Mouse (Mus musculus) liver, embryonic 15.5 days (tissue): ENCODE results near the gene Lrch1. TPM values are rescaled to one million over a fixed set of nuclear protein-coding genes. Genes with fewer than 3 reads are reported as not detected.

Experiments
- ATAC-seq: fragments of 200-750 bp; cut with Nextera tagmentation; 2 replicates; pipeline ENCODE4 v1.8.0; 2017; ENCODE audit warnings: moderate number of reproducible peaks, mild to moderate bottlenecking, moderate library complexity; ENCODE audit not compliant: insufficient read depth
- H3K27ac ChIP-seq: fragments of 300-500 bp; sonication (generic); replicated peaks from 2 replicates; pipeline ENCODE4 v1.5.1; 2015; ENCODE audit warnings: mild to moderate bottlenecking, inconsistent platforms
- H3K27me3 ChIP-seq: fragments of 300-500 bp; sonication (generic); 2 replicates; pipeline ENCODE4 v1.6.1; 2015; ENCODE audit warnings: mild to moderate bottlenecking, inconsistent platforms
- H3K36me3 ChIP-seq: fragments of 300-500 bp; sonication (generic); replicated peaks from 2 replicates; pipeline ENCODE4 v1.6.1; 2015; ENCODE audit warnings: moderate library complexity, mild to moderate bottlenecking, inconsistent platforms
- H3K4me1 ChIP-seq: fragments of 300-500 bp; sonication (generic); replicated peaks from 2 replicates; pipeline ENCODE4 v1.6.1; 2015; ENCODE audit warnings: inconsistent platforms
- H3K4me2 ChIP-seq: fragments of 300-500 bp; sonication (generic); 2 replicates; pipeline ENCODE4 v1.6.1; 2015; ENCODE audit warnings: moderate library complexity, mild to moderate bottlenecking, inconsistent platforms
- H3K4me3 ChIP-seq: fragments of 300-500 bp; sonication (generic); replicated peaks from 2 replicates; pipeline ENCODE4 v1.5.1; 2015; ENCODE audit warnings: mild to moderate bottlenecking, inconsistent platforms
- H3K9ac ChIP-seq: fragments of 300-500 bp; sonication (generic); 2 replicates; pipeline ENCODE4 v1.6.1; 2015; ENCODE audit warnings: moderate library complexity, mild to moderate bottlenecking, inconsistent platforms
- H3K9me3 ChIP-seq: fragments of 300-500 bp; sonication (generic); replicated peaks from 2 replicates; pipeline ENCODE4 v1.6.1; 2016; ENCODE audit warnings: inconsistent platforms
- WGBS: fragments of 180-500 bp; shearing (Covaris S2); methylation state at CpG from one replicate; pipeline ENCODE4 v1.1.7; 2015; ENCODE audit warnings: mixed read lengths; ENCODE audit not compliant: insufficient replicate concordance; 5-methylcytosine and 5-hydroxymethylcytosine counted together
- polyA plus RNA-seq: library from polyadenylated mRNA; unstranded; fragments of >200 nt; fragmentation: Nextera tagmentation; extraction: Ambion mirVana; gene quantifications from 2 replicates; pipeline ENCODE4 v1.2.1, GENCODE M21; 2015

Gene Lrch1
- polyA plus RNA-seq, 1 experiment from 2014 or later, result 4.5 TPM

GRCm38 (mm10) chr14:74921471-74921870 is 26.2 kb downstream of the Lrch1 start:
- 71% methylated on average over 9 of the region's 9 CpGs for WGBS
- Histone ChIP-seq H3K27ac (no peak overlapping the region), H3K4me2 (no peak overlapping the region)

GRCm38 (mm10) chr14:74919132-74919531 is 28.5 kb downstream of the Lrch1 start:
- no peaks in the 10 kb centered on the region for H3K36me3 ChIP-seq
- 69% methylated on average over 7 of the region's 7 CpGs for WGBS
- no peaks in the 10 kb centered on the region for H3K9me3 ChIP-seq
- H3K4me3 ChIP-seq, result no peak overlapping the region
- H3K27me3 ChIP-seq, result no peaks in the 10 kb centered on the region
- H3K4me1 ChIP-seq, result peaks cover 28% of the 10 kb centered on the region
- no peak overlapping the region for H3K27ac ChIP-seq
- ATAC-seq, result no peak
- no peak overlapping the region for H3K4me2 ChIP-seq
- H3K9ac ChIP-seq, result no peak overlapping the region

More at GRCm38 (mm10) chr14:74921471-74921870, 26.2 kb downstream of the Lrch1 start:
- Histone ChIP-seq H3K27me3 (no peaks in the 10 kb centered on the region), H3K36me3 (no peaks in the 10 kb centered on the region), H3K9me3 (no peaks in the 10 kb centered on the region), H3K9ac (no peak overlapping the region), H3K4me1 (peaks cover 29% of the 10 kb centered on the region), H3K4me3 (no peak overlapping the region)
- no peak for ATAC-seq

- WGBS, result 61% methylated on average over 5 of the region's 5 CpGs
- Histone ChIP-seq H3K9ac (no peak overlapping the region), H3K27me3 (no peaks in the 10 kb centered on the region), H3K4me2 (no peak overlapping the region), H3K9me3 (no peaks in the 10 kb centered on the region), H3K4me3 (no peak overlapping the region), H3K36me3 (no peaks in the 10 kb centered on the region), H3K27ac (no peak overlapping the region), H3K4me1 (peaks cover 28% of the 10 kb centered on the region)
- ATAC-seq, result no peak
These were observed 29.1 kb downstream of the Lrch1 start for GRCm38 (mm10) chr14:74918521-74919103.

GRCm38 (mm10) chr14:74917504-74918124 is 30.1 kb downstream of the Lrch1 start:
- Histone ChIP-seq H3K36me3 (no peaks in the 10 kb centered on the region), H3K4me1 (peaks cover 30% of the 10 kb centered on the region), H3K27me3 (no peaks in the 10 kb centered on the region), H3K9me3 (no peaks in the 10 kb centered on the region), H3K9ac (no peak overlapping the region), H3K4me3 (no peak overlapping the region), H3K4me2 (no peak overlapping the region), H3K27ac (no peak overlapping the region)
- no peak for ATAC-seq
- 64% methylated on average over 5 of the region's 5 CpGs for WGBS

- peaks cover 24% of the 10 kb centered on the region for H3K4me1 ChIP-seq
- no peak for ATAC-seq
- no peak overlapping the region for H3K4me2 ChIP-seq
These were observed 31.0 kb downstream of the Lrch1 start for GRCm38 (mm10) chr14:74916691-74917090.

GRCm38 (mm10) chr14:74916075-74916474 is 31.6 kb downstream of the Lrch1 start:
- H3K9ac ChIP-seq, result no peak overlapping the region
- H3K9me3 ChIP-seq, result no peaks in the 10 kb centered on the region
- peaks cover 20% of the 10 kb centered on the region for H3K4me1 ChIP-seq
- H3K4me3 ChIP-seq, result no peak overlapping the region
- no peak overlapping the region for H3K4me2 ChIP-seq
- H3K27ac ChIP-seq, result no peak overlapping the region
- H3K27me3 ChIP-seq, result no peaks in the 10 kb centered on the region
- no peak for ATAC-seq
- WGBS, result 74% methylated on average over 8 of the region's 8 CpGs
- H3K36me3 ChIP-seq, result no peaks in the 10 kb centered on the region

More at GRCm38 (mm10) chr14:74916691-74917090, 31.0 kb downstream of the Lrch1 start:
- no peak overlapping the region for H3K4me3 ChIP-seq
- 73% methylated on average over 4 of the region's 4 CpGs for WGBS
- H3K27me3 ChIP-seq, result no peaks in the 10 kb centered on the region
- H3K9me3 ChIP-seq, result no peaks in the 10 kb centered on the region
- no peak overlapping the region for H3K27ac ChIP-seq
- H3K9ac ChIP-seq, result no peak overlapping the region
- no peaks in the 10 kb centered on the region for H3K36me3 ChIP-seq

- no peak overlapping the region for H3K4me3 ChIP-seq
- no peak for ATAC-seq
- no peak overlapping the region for H3K9ac ChIP-seq
- 72% methylated on average over 2 of the region's 2 CpGs for WGBS
- H3K4me2 ChIP-seq, result no peak overlapping the region
- H3K9me3 ChIP-seq, result no peaks in the 10 kb centered on the region
- H3K27me3 ChIP-seq, result no peaks in the 10 kb centered on the region
- H3K36me3 ChIP-seq, result no peaks in the 10 kb centered on the region
- peaks cover 20% of the 10 kb centered on the region for H3K4me1 ChIP-seq
- no peak overlapping the region for H3K27ac ChIP-seq
These were observed 32.0 kb downstream of the Lrch1 start for GRCm38 (mm10) chr14:74915658-74916057.

- Histone ChIP-seq H3K9ac (no peak overlapping the region), H3K4me2 (no peak overlapping the region), H3K36me3 (no peaks in the 10 kb centered on the region), H3K4me1 (peaks cover 25% of the 10 kb centered on the region), H3K27ac (no peak overlapping the region), H3K4me3 (no peak overlapping the region), H3K27me3 (no peaks in the 10 kb centered on the region), H3K9me3 (no peaks in the 10 kb centered on the region)
- no peak for ATAC-seq
- 73% methylated on average over 9 of the region's 9 CpGs for WGBS
These were observed 32.7 kb downstream of the Lrch1 start for GRCm38 (mm10) chr14:74915025-74915424.

GRCm38 (mm10) chr14:74913381-74914230 is 34.1 kb downstream of the Lrch1 start:
- H3K4me1 ChIP-seq, result peaks cover 28% of the 10 kb centered on the region
- H3K9me3 ChIP-seq, result no peaks in the 10 kb centered on the region
- ATAC-seq, result no peak
- no peak overlapping the region for H3K4me2 ChIP-seq
- no peaks in the 10 kb centered on the region for H3K27me3 ChIP-seq
- H3K27ac ChIP-seq, result no peak overlapping the region
- H3K4me3 ChIP-seq, result no peak overlapping the region
- H3K36me3 ChIP-seq, result no peaks in the 10 kb centered on the region
- 71% methylated on average over 20 of the region's 20 CpGs for WGBS
- no peak overlapping the region for H3K9ac ChIP-seq

GRCm38 (mm10) chr14:74910363-74910762 is 37.3 kb downstream of the Lrch1 start:
- Histone ChIP-seq H3K4me3 (no peak overlapping the region), H3K27me3 (no peaks in the 10 kb centered on the region), H3K36me3 (no peaks in the 10 kb centered on the region), H3K4me1 (peaks cover 26% of the 10 kb centered on the region), H3K4me2 (no peak overlapping the region), H3K27ac (no peak overlapping the region), H3K9me3 (no peaks in the 10 kb centered on the region), H3K9ac (no peak overlapping the region)
- WGBS, result 56% methylated on average over 5 of the region's 5 CpGs
- ATAC-seq, result no peak

- H3K4me1 ChIP-seq, result peaks cover 22% of the 10 kb centered on the region
- no peak overlapping the region for H3K4me2 ChIP-seq
- no peaks in the 10 kb centered on the region for H3K27me3 ChIP-seq
- H3K4me3 ChIP-seq, result no peak overlapping the region
- H3K9ac ChIP-seq, result no peak overlapping the region
- no peak for ATAC-seq
- H3K36me3 ChIP-seq, result no peaks in the 10 kb centered on the region
- H3K9me3 ChIP-seq, result no peaks in the 10 kb centered on the region
- 47% methylated on average over 8 of the region's 8 CpGs for WGBS
- no peak overlapping the region for H3K27ac ChIP-seq
These were observed 38.7 kb downstream of the Lrch1 start for GRCm38 (mm10) chr14:74909021-74909420.
